Mouse (Mus musculus) ES-Bruce4 (cell line): ENCODE measurements around the gene Fmnl1.

Experiments used
- CTCF ChIP-seq: IDR thresholded peaks from one replicate; pipeline ENCODE4 v1.8.1; 2011; ENCODE audit warnings: low read depth, low read length
- EP300 ChIP-seq: IDR thresholded peaks from 2 replicates; pipeline ENCODE4 v1.6.1; 2011; ENCODE audit warnings: low read depth, low read length; ENCODE audit not compliant: insufficient read depth

DNA sequence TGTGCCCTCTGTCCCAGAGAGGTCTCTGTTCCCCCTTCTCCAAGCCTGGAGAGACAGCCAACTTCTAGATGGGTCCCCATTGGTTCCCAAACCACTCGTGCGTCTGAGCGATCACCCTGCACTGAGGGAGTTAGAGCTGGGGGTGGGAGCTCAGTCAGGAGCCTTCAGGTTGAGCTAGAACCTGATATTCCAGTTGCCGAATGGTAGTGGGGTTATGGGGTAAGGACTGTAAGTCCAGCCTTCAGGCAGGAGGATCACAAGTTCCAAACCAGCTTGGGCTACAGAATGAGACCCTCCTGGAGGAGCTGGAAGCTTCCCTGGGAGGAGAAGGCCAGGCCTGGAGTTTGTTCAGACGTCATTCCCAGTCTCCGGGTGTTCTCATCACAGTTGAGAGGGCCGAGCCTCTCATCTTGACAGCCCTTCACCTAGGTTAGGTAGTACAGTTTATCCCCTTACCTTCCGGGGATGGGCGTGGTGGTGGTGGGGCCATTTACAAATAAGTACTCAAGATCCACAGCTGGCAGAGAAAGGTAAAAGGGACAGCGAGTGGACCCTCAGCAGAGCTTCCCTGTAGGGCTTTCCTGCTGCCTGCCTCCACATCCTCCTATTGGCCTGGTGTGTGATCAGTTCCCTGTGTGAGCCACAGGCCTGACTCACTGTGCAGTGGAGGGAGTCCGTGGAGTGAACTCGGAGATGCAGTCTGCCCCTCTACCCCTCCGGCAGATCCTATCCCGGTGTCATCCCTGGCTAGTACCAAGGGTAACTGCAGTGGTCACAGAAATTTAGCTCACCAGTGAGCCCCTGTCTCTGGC is 30.8 kb upstream of the Fmnl1 start:
- TF ChIP-seq CTCF: no peak
- TF ChIP-seq EP300: 0 out of 2 replicates have a peak, but pooled peaks have one; percentile 12
